Mouse (Mus musculus) spleen, adult 2 months (tissue): ENCODE measurements around the gene Adamts14.

Experiments
- CTCF ChIP-seq: fragments of 200-500 bp; IDR thresholded peaks from 2 replicates; pipeline ENCODE4 v1.5.1; 2011; ENCODE audit warnings: mild to moderate bottlenecking, inconsistent platforms; ENCODE audit not compliant: insufficient read depth, insufficient read length, insufficient replicate concordance; ENCODE audit errors: extremely low read depth
- POLR2A ChIP-seq: fragments of 200-500 bp; IDR thresholded peaks from 2 replicates; pipeline ENCODE4 v1.6.1; 2011; ENCODE audit warnings: low read depth, low read length, inconsistent platforms

- TF ChIP-seq CTCF (no peak), POLR2A (no peak)
These were observed 35.9 kb downstream of the Adamts14 start for GRCm38 (mm10) chr10:61237391-61237785.
